16 mouse cellular contexts compared by ENCODE assay signal in genomic region chr2:49690421-49690826, GRCm38 (mm10).
DNase-seq lines count a peak whose midpoint lies in the region; ATAC-seq and TF ChIP-seq lines count a peak whose summit lies in the region.
"Had no signal": no experiment of that assay in that cellular context is flagged by ENCODE, and none has a peak within 500 bp of the region (broad histone marks: within the 10 kb centered on the region; RNA-seq: fewer than 3 reads in every experiment).

No protein-coding gene starts in this region.

- no peak overlapping the region for H3K4me3 ChIP-seq in hindbrain, embryonic 14.5 days (replicated peaks; ENCODE audit: low read length)
- no peak overlapping the region for H3K4me3 ChIP-seq in hindbrain, postnatal 0 days (ENCODE audit: low read length)
- H3K4me3 ChIP-seq in limb, embryonic 10.5 days: no peak overlapping the region
- H3K4me3 ChIP-seq in midbrain, postnatal 0 days (ENCODE audit: low read depth, low read length): no peak overlapping the region
- H3K4me3 ChIP-seq in heart, embryonic 11.5 days (ENCODE audit: low read depth, low read length): no peak overlapping the region
- H3K4me3 ChIP-seq: intestine, embryonic 15.5 days; left cerebral cortex, adult 2 months; stomach, embryonic 15.5 days had no signal

- H3K9me3 ChIP-seq in hindbrain, embryonic 14.5 days (ENCODE audit: control insufficient read depth, low read length): no peaks in the 10 kb centered on the region
- no peaks in the 10 kb centered on the region for H3K9me3 ChIP-seq in hindbrain, postnatal 0 days (ENCODE audit: low read length)
- H3K9me3 ChIP-seq in limb, embryonic 10.5 days (replicated peaks): no peaks in the 10 kb centered on the region
- H3K9me3 ChIP-seq in midbrain, postnatal 0 days (ENCODE audit: low read length): no peaks in the 10 kb centered on the region
- no peaks in the 10 kb centered on the region for H3K9me3 ChIP-seq in heart, embryonic 11.5 days (replicated peaks; ENCODE audit: control insufficient read depth, low read length)
- H3K9me3 ChIP-seq: intestine, embryonic 15.5 days; stomach, embryonic 15.5 days had no signal

- H3K27ac ChIP-seq in hindbrain, embryonic 14.5 days: peak overlapping the region; percentile 54
- no peak overlapping the region for H3K27ac ChIP-seq in hindbrain, postnatal 0 days
- H3K27ac ChIP-seq in limb, embryonic 10.5 days: no peak overlapping the region
- H3K27ac ChIP-seq in midbrain, postnatal 0 days (ENCODE audit: low read depth, low read length): peak overlapping the region; percentile 34; the same call in 1 of the 2 replicates
- no peak overlapping the region for H3K27ac ChIP-seq in heart, embryonic 11.5 days (ENCODE audit: low read depth, low read length)
- H3K27ac ChIP-seq: intestine, embryonic 15.5 days; left cerebral cortex, adult 2 months; stomach, embryonic 15.5 days had no signal

- TF ChIP-seq CTCF in hindbrain, postnatal 0 days (IDR thresholded peaks at IDR 0.05; ENCODE audit: low read depth): no peak
- no peak for TF ChIP-seq CTCF in brain, embryonic 14.5 days (IDR thresholded peaks at IDR 0.05; ENCODE audit: borderline replicate concordance, extremely low read depth, insufficient read depth, insufficient read length)
- no peak for TF ChIP-seq CTCF in midbrain, postnatal 0 days (IDR thresholded peaks at IDR 0.05)

- peak; percentile 34; the same call in 1 of the 2 replicates for ATAC-seq in hindbrain, embryonic 14.5 days (ENCODE audit: low FRiP score)
- ATAC-seq in hindbrain, postnatal 0 days: no peak
- ATAC-seq in midbrain, postnatal 0 days (ENCODE audit: low FRiP score): no peak; the same call in 1 of the 2 replicates
- no peak for ATAC-seq in heart, embryonic 11.5 days (replicated peaks; ENCODE audit: insufficient number of reproducible peaks, low FRiP score, low TSS enrichment)
- ATAC-seq in activated CD4-positive, CD25-positive, alpha-beta regulatory T cell, adult 4 months: no peak
- ATAC-seq: intestine, embryonic 15.5 days had no signal

- H3K9ac ChIP-seq in hindbrain, embryonic 14.5 days: no peak overlapping the region
- no peak overlapping the region for H3K9ac ChIP-seq in hindbrain, postnatal 0 days (replicated peaks; ENCODE audit: low read length)
- H3K9ac ChIP-seq in midbrain, postnatal 0 days (replicated peaks; ENCODE audit: low read length, poor library complexity, severe bottlenecking): no peak overlapping the region
- no peak overlapping the region for H3K9ac ChIP-seq in heart, embryonic 11.5 days (ENCODE audit: low read depth, low read length)
- H3K9ac ChIP-seq: intestine, embryonic 15.5 days; stomach, embryonic 15.5 days had no signal

- H3K36me3 ChIP-seq in hindbrain, embryonic 14.5 days (replicated peaks; ENCODE audit: control insufficient read depth, insufficient read depth): peaks cover 36% of the 10 kb centered on the region
- no peaks in the 10 kb centered on the region for H3K36me3 ChIP-seq in hindbrain, postnatal 0 days (ENCODE audit: insufficient read depth, low read length)
- peaks cover 18% of the 10 kb centered on the region for H3K36me3 ChIP-seq in limb, embryonic 10.5 days
- 0 out of 2 replicates have a peak, but pooled peaks cover 2% of the 10 kb centered on the region for H3K36me3 ChIP-seq in midbrain, postnatal 0 days (ENCODE audit: insufficient read depth, low read length)
- no peaks in the 10 kb centered on the region for H3K36me3 ChIP-seq in heart, embryonic 11.5 days (ENCODE audit: control insufficient read depth, insufficient read depth, low read length)
- H3K36me3 ChIP-seq: intestine, embryonic 15.5 days; stomach, embryonic 15.5 days had no signal

- no peaks in the 10 kb centered on the region for H3K27me3 ChIP-seq in hindbrain, embryonic 14.5 days (ENCODE audit: control insufficient read depth, insufficient read depth, low read length)
- no peaks in the 10 kb centered on the region for H3K27me3 ChIP-seq in hindbrain, postnatal 0 days (ENCODE audit: insufficient read depth, low read length)
- no peaks in the 10 kb centered on the region for H3K27me3 ChIP-seq in limb, embryonic 10.5 days (ENCODE audit: low read depth, poor library complexity, severe bottlenecking)
- no peaks in the 10 kb centered on the region for H3K27me3 ChIP-seq in midbrain, postnatal 0 days (ENCODE audit: insufficient read depth, low read length)
- no peaks in the 10 kb centered on the region for H3K27me3 ChIP-seq in heart, embryonic 11.5 days (ENCODE audit: control insufficient read depth, insufficient read depth, low read length)
- H3K27me3 ChIP-seq: intestine, embryonic 15.5 days; stomach, embryonic 15.5 days had no signal

- WGBS in hindbrain, embryonic 14.5 days: 50% methylated on average over 9 of the region's 9 CpGs
- WGBS in hindbrain, postnatal 0 days: 52% methylated on average over 9 of the region's 9 CpGs
- 73% methylated on average over 9 of the region's 9 CpGs for WGBS in limb, embryonic 10.5 days
- WGBS in midbrain, postnatal 0 days: 22% methylated on average over 9 of the region's 9 CpGs
- 70% methylated on average over 9 of the region's 9 CpGs for WGBS in heart, embryonic 11.5 days (ENCODE audit: insufficient replicate concordance)

- H3K4me1 ChIP-seq in hindbrain, embryonic 14.5 days (replicated peaks; ENCODE audit: control insufficient read depth, insufficient read depth, low read length): peaks cover 43% of the 10 kb centered on the region
- H3K4me1 ChIP-seq in hindbrain, postnatal 0 days (ENCODE audit: insufficient read depth, low read length): no peaks in the 10 kb centered on the region
- H3K4me1 ChIP-seq in limb, embryonic 10.5 days: peaks cover 20% of the 10 kb centered on the region
- H3K4me1 ChIP-seq in midbrain, postnatal 0 days (ENCODE audit: insufficient read depth, low read length): no peaks in the 10 kb centered on the region
- H3K4me1 ChIP-seq in heart, embryonic 11.5 days (ENCODE audit: control insufficient read depth, insufficient read depth, low read length): 0 out of 2 replicates have a peak, but pooled peaks cover 4% of the 10 kb centered on the region
- H3K4me1 ChIP-seq: intestine, embryonic 15.5 days; stomach, embryonic 15.5 days had no signal

- H3K4me2 ChIP-seq in hindbrain, embryonic 14.5 days (replicated peaks): no peak overlapping the region
- H3K4me2 ChIP-seq in hindbrain, postnatal 0 days (ENCODE audit: low read depth, low read length): no peak overlapping the region
- no peak overlapping the region for H3K4me2 ChIP-seq in midbrain, postnatal 0 days (ENCODE audit: low read depth, low read length, poor library complexity, severe bottlenecking)
- H3K4me2 ChIP-seq in heart, embryonic 11.5 days: no peak overlapping the region
- H3K4me2 ChIP-seq: intestine, embryonic 15.5 days; stomach, embryonic 15.5 days had no signal

- DNase-seq in hindbrain, embryonic 14.5 days (ENCODE audit: low spot score): no peak
- no peak for DNase-seq in hindbrain, postnatal 0 days (ENCODE audit: low spot score)
- peak; percentile 75 for DNase-seq in brain, embryonic 14.5 days (ENCODE audit: low read depth)
- peak; percentile 20 for DNase-seq in limb, embryonic 10.5 days (ENCODE audit: low spot score)
- DNase-seq in midbrain, postnatal 0 days (ENCODE audit: low spot score): no peak
- DNase-seq in cerebellum, postnatal 10 days: no peak
- DNase-seq: adrenal gland, postnatal 10 days; cerebellum, adult 9-10 months; embryo, embryonic 11 days; liver; lung, adult 18-20 months had no signal

- no peak for TF ChIP-seq POLR2A in brain, embryonic 14.5 days (IDR thresholded peaks at IDR 0.05; ENCODE audit: borderline replicate concordance, extremely low read depth, insufficient read depth, insufficient read length, poor library complexity, severe bottlenecking)

Comparison
In these comparisons a context has a peak if more than half of its experiments do, and no peak if none do; other contexts are left out.
1. H3K27ac ChIP-seq: peak in hindbrain, embryonic 14.5 days (single experiment) and midbrain, postnatal 0 days (single experiment); none in hindbrain, postnatal 0 days (single experiment), limb, embryonic 10.5 days (single experiment) and heart, embryonic 11.5 days (single experiment).
2. DNase-seq: peak in brain, embryonic 14.5 days (single experiment) and limb, embryonic 10.5 days (single experiment); none in hindbrain, embryonic 14.5 days (single experiment), hindbrain, postnatal 0 days (single experiment), midbrain, postnatal 0 days (single experiment) and cerebellum, postnatal 10 days (0 of 2).